Mouse (Mus musculus): ENCODE results near the gene Coro1c. TPM values are rescaled to one million over a fixed set of nuclear protein-coding genes. Genes with fewer than 3 reads are reported as not detected.

The Coro1c gene
- polyA plus RNA-seq, 1 experiment = 12.9 TPM

- no peak for TF ChIP-seq CTCF (IDR thresholded peaks at IDR 0.05; ENCODE audit: control insufficient read depth, insufficient read depth, insufficient replicate concordance, low read depth, low read length)
- TF ChIP-seq POLR2A (IDR thresholded peaks at IDR 0.05; ENCODE audit: control insufficient read depth, low read depth, low read length) = no peak
- no peak overlapping the region for H3K4me3 ChIP-seq (ENCODE audit: control insufficient read depth, low read depth, low read length)
- no peaks in the 10 kb centered on the region for H3K36me3 ChIP-seq (ENCODE audit: control insufficient read depth, insufficient read depth, low read length)
- H3K27me3 ChIP-seq (ENCODE audit: control insufficient read depth, insufficient read depth, low read length) = no peaks in the 10 kb centered on the region
- H3K4me1 ChIP-seq (ENCODE audit: control insufficient read depth, insufficient read depth, low read length) = peaks cover 5% of the 10 kb centered on the region; the same call in 1 of the 2 replicates
- H3K27ac ChIP-seq (ENCODE audit: control insufficient read depth, insufficient read depth, low read depth, low read length) = no peak overlapping the region
Measured at GRCm38 (mm10) chr5:113874063-113875024, 34.2 kb downstream of the Coro1c start.

- TF ChIP-seq CTCF (IDR thresholded peaks at IDR 0.05; ENCODE audit: control insufficient read depth, insufficient read depth, insufficient replicate concordance, low read depth, low read length) = no peak
- no peak for TF ChIP-seq POLR2A (IDR thresholded peaks at IDR 0.05; ENCODE audit: control insufficient read depth, low read depth, low read length)
- Histone ChIP-seq H3K27me3 (ENCODE audit: control insufficient read depth, insufficient read depth, low read length) (no peaks in the 10 kb centered on the region), H3K4me3 (ENCODE audit: control insufficient read depth, low read depth, low read length) (no peak overlapping the region), H3K36me3 (ENCODE audit: control insufficient read depth, insufficient read depth, low read length) (no peaks in the 10 kb centered on the region), H3K27ac (ENCODE audit: control insufficient read depth, insufficient read depth, low read depth, low read length) (no peak overlapping the region), H3K4me1 (ENCODE audit: control insufficient read depth, insufficient read depth, low read length) (peaks cover 5% of the 10 kb centered on the region; the same call in 1 of the 2 replicates)
Measured at GRCm38 (mm10) chr5:113872936-113873912, 35.3 kb downstream of the Coro1c start.

- Histone ChIP-seq H3K4me3 (ENCODE audit: control insufficient read depth, low read depth, low read length) (no peak overlapping the region), H3K4me1 (ENCODE audit: control insufficient read depth, insufficient read depth, low read length) (peaks cover 5% of the 10 kb centered on the region; the same call in 1 of the 2 replicates), H3K27ac (ENCODE audit: control insufficient read depth, insufficient read depth, low read depth, low read length) (no peak overlapping the region), H3K36me3 (ENCODE audit: control insufficient read depth, insufficient read depth, low read length) (no peaks in the 10 kb centered on the region), H3K27me3 (ENCODE audit: control insufficient read depth, insufficient read depth, low read length) (no peaks in the 10 kb centered on the region)
- TF ChIP-seq POLR2A (IDR thresholded peaks at IDR 0.05; ENCODE audit: control insufficient read depth, low read depth, low read length) (no peak), CTCF (IDR thresholded peaks at IDR 0.05; ENCODE audit: control insufficient read depth, insufficient read depth, insufficient replicate concordance, low read depth, low read length) (no peak)
Measured at GRCm38 (mm10) chr5:113871903-113872548, 36.5 kb downstream of the Coro1c start.

GRCm38 (mm10) chr5:113870393-113871040 is 38.0 kb downstream of the Coro1c start:
- Histone ChIP-seq H3K27me3 (ENCODE audit: control insufficient read depth, insufficient read depth, low read length) (no peaks in the 10 kb centered on the region), H3K4me1 (ENCODE audit: control insufficient read depth, insufficient read depth, low read length) (peaks cover 5% of the 10 kb centered on the region; the same call in 1 of the 2 replicates), H3K36me3 (ENCODE audit: control insufficient read depth, insufficient read depth, low read length) (no peaks in the 10 kb centered on the region), H3K27ac (ENCODE audit: control insufficient read depth, insufficient read depth, low read depth, low read length) (no peak overlapping the region), H3K4me3 (ENCODE audit: control insufficient read depth, low read depth, low read length) (no peak overlapping the region)
- TF ChIP-seq CTCF (IDR thresholded peaks at IDR 0.05; ENCODE audit: control insufficient read depth, insufficient read depth, insufficient replicate concordance, low read depth, low read length) (no peak), POLR2A (IDR thresholded peaks at IDR 0.05; ENCODE audit: control insufficient read depth, low read depth, low read length) (no peak)

GRCm38 (mm10) chr5:113869132-113869531 is 39.4 kb downstream of the Coro1c start:
- H3K27me3 ChIP-seq (ENCODE audit: control insufficient read depth, insufficient read depth, low read length) = no peaks in the 10 kb centered on the region
- H3K36me3 ChIP-seq (ENCODE audit: control insufficient read depth, insufficient read depth, low read length) = no peaks in the 10 kb centered on the region
- H3K4me3 ChIP-seq (ENCODE audit: control insufficient read depth, low read depth, low read length) = no peak overlapping the region
- peaks cover 5% of the 10 kb centered on the region; the same call in 1 of the 2 replicates for H3K4me1 ChIP-seq (ENCODE audit: control insufficient read depth, insufficient read depth, low read length)
- TF ChIP-seq CTCF (IDR thresholded peaks at IDR 0.05; ENCODE audit: control insufficient read depth, insufficient read depth, insufficient replicate concordance, low read depth, low read length) (no peak), POLR2A (IDR thresholded peaks at IDR 0.05; ENCODE audit: control insufficient read depth, low read depth, low read length) (no peak)
- no peak overlapping the region for H3K27ac ChIP-seq (ENCODE audit: control insufficient read depth, insufficient read depth, low read depth, low read length)

GRCm38 (mm10) chr5:113864992-113865391 is 43.6 kb downstream of the Coro1c start:
- Histone ChIP-seq H3K27ac (ENCODE audit: control insufficient read depth, insufficient read depth, low read depth, low read length) (no peak overlapping the region), H3K36me3 (ENCODE audit: control insufficient read depth, insufficient read depth, low read length) (no peaks in the 10 kb centered on the region), H3K4me1 (ENCODE audit: control insufficient read depth, insufficient read depth, low read length) (no peaks in the 10 kb centered on the region; the same call in 1 of the 2 replicates), H3K4me3 (ENCODE audit: control insufficient read depth, low read depth, low read length) (no peak overlapping the region), H3K27me3 (ENCODE audit: control insufficient read depth, insufficient read depth, low read length) (no peaks in the 10 kb centered on the region)
- no peak for TF ChIP-seq CTCF (IDR thresholded peaks at IDR 0.05; ENCODE audit: control insufficient read depth, insufficient read depth, insufficient replicate concordance, low read depth, low read length)
- TF ChIP-seq POLR2A (IDR thresholded peaks at IDR 0.05; ENCODE audit: control insufficient read depth, low read depth, low read length) = no peak

Data from testis, adult 2 months (tissue).